In genomic region chr13:32115468-32115867, GRCm38 (mm10) we compare ENCODE assay signal across 28 mouse cellular contexts.
"Had no signal": no experiment of that assay in that cellular context is flagged by ENCODE, and none has a peak within 500 bp of the region (broad histone marks: within the 10 kb centered on the region; RNA-seq: fewer than 3 reads in every experiment).

No protein-coding gene starts in this region.

- H3K36me3 ChIP-seq: limb, embryonic 10.5 days; limb, embryonic 12.5 days; limb, embryonic 13.5 days; limb, embryonic 15.5 days; liver, embryonic 12.5 days; liver, embryonic 13.5 days; liver, embryonic 15.5 days; lung, embryonic 15.5 days; midbrain, embryonic 10.5 days; midbrain, embryonic 12.5 days; midbrain, embryonic 13.5 days; midbrain, embryonic 15.5 days; neural tube, embryonic 12.5 days had no signal

- H3K27ac ChIP-seq: limb, embryonic 10.5 days; limb, embryonic 12.5 days; limb, embryonic 13.5 days; limb, embryonic 15.5 days; liver, embryonic 12.5 days; liver, embryonic 13.5 days; liver, embryonic 14.5 days; liver, embryonic 15.5 days; lung, embryonic 15.5 days; macrophage; midbrain, embryonic 10.5 days; midbrain, embryonic 12.5 days; midbrain, embryonic 13.5 days; midbrain, embryonic 15.5 days; neural tube, embryonic 12.5 days had no signal

- H3K27me3 ChIP-seq: limb, embryonic 12.5 days; limb, embryonic 13.5 days; limb, embryonic 15.5 days; liver, embryonic 12.5 days; liver, embryonic 13.5 days; liver, embryonic 15.5 days; lung, embryonic 15.5 days; megakaryocyte, embryonic 14.5 days; midbrain, embryonic 12.5 days; midbrain, embryonic 13.5 days; midbrain, embryonic 15.5 days; neural tube, embryonic 12.5 days had no signal

- H3K9me3 ChIP-seq: limb, embryonic 10.5 days; limb, embryonic 12.5 days; limb, embryonic 13.5 days; limb, embryonic 15.5 days; liver, embryonic 12.5 days; liver, embryonic 13.5 days; liver, embryonic 15.5 days; lung, embryonic 15.5 days; megakaryocyte, embryonic 14.5 days; midbrain, embryonic 10.5 days; midbrain, embryonic 12.5 days; midbrain, embryonic 13.5 days; midbrain, embryonic 15.5 days; neural tube, embryonic 12.5 days had no signal

- DNase-seq: left cerebral cortex, postnatal 4 days; liver; liver, embryonic 13.5 days; liver, postnatal 0 days; lung, adult 18-20 months; lung, adult 2 months; lung, embryonic 14.5 days; lung, postnatal 10 days; lung, postnatal 14 days; lung, postnatal 36 days; lung, postnatal 4 days; midbrain, embryonic 14.5 days had no signal

- H3K4me3 ChIP-seq: limb, embryonic 10.5 days; limb, embryonic 12.5 days; limb, embryonic 13.5 days; limb, embryonic 15.5 days; liver, embryonic 12.5 days; liver, embryonic 13.5 days; liver, embryonic 15.5 days; lung, embryonic 15.5 days; megakaryocyte, embryonic 14.5 days; midbrain, embryonic 10.5 days; midbrain, embryonic 12.5 days; midbrain, embryonic 13.5 days; midbrain, embryonic 15.5 days; myocyte; neural tube, embryonic 12.5 days had no signal

- H3K4me1 ChIP-seq: limb, embryonic 10.5 days; limb, embryonic 12.5 days; limb, embryonic 13.5 days; limb, embryonic 15.5 days; liver, embryonic 12.5 days; liver, embryonic 13.5 days; liver, embryonic 15.5 days; lung, embryonic 15.5 days; megakaryocyte, embryonic 14.5 days; midbrain, embryonic 10.5 days; midbrain, embryonic 12.5 days; midbrain, embryonic 13.5 days; midbrain, embryonic 15.5 days; neural tube, embryonic 12.5 days had no signal
